Mouse (Mus musculus) heart, adult 2 months (tissue): ENCODE data around the gene Gm6525. TPM values are rescaled to one million over a fixed set of nuclear protein-coding genes. Genes with fewer than 3 reads are reported as not detected.
A peak's percentile ranks its signal among the peaks of the same experiment; 100 is the strongest.

ENCODE experiments used
- DNase-seq, 2 experiments: peaks; one replicate each; pipeline ENCODE4 v3.0.0; 2021
- H3K27ac ChIP-seq: fragments of 200-600 bp; 2 replicates; pipeline ENCODE4 v1.8.1; 2022
- H3K27me3 ChIP-seq: fragments of 200-500 bp; 2 replicates; pipeline ENCODE4 v1.6.1; 2012; ENCODE audit warnings: mild to moderate bottlenecking, low read length, inconsistent platforms, mixed read lengths; ENCODE audit not compliant: control insufficient read depth, insufficient read depth
- H3K36me3 ChIP-seq: fragments of 200-500 bp; 2 replicates; pipeline ENCODE4 v1.6.1; 2012; ENCODE audit warnings: low read length, inconsistent platforms; ENCODE audit not compliant: control insufficient read depth, insufficient read depth
- H3K4me1 ChIP-seq: fragments of 200-500 bp; 2 replicates; pipeline ENCODE4 v1.6.1; 2011; ENCODE audit warnings: low read length; ENCODE audit not compliant: control insufficient read depth, insufficient read depth
- H3K4me3 ChIP-seq: fragments of 200-600 bp; 2 replicates; pipeline ENCODE4 v1.8.1; 2022
- H3K79me2 ChIP-seq: fragments of 200-500 bp; replicated peaks from 2 replicates; pipeline ENCODE4 v1.6.1; 2012; ENCODE audit warnings: mild to moderate bottlenecking, inconsistent platforms, low read length, moderate library complexity, mixed read lengths; ENCODE audit not compliant: control insufficient read depth, insufficient read depth
- H3K9ac ChIP-seq: fragments of 200-500 bp; 2 replicates; pipeline ENCODE4 v1.6.1; 2012; ENCODE audit warnings: low read depth, mild to moderate bottlenecking, control low read depth, inconsistent platforms, low read length, mixed read lengths
- CTCF ChIP-seq: fragments of 200-600 bp; IDR thresholded peaks from 2 replicates; pipeline ENCODE4 v1.8.1; 2022; ENCODE audit warnings: antibody characterized with exemption, mild to moderate bottlenecking, moderate library complexity
- EP300 ChIP-seq: fragments of 200-500 bp; IDR thresholded peaks from 2 replicates; pipeline ENCODE4 v1.6.1; 2011; ENCODE audit warnings: low read depth, low read length, control low read depth; ENCODE audit not compliant: insufficient read depth
- POLR2A ChIP-seq: fragments of 200-500 bp; IDR thresholded peaks from 2 replicates; pipeline ENCODE4 v1.6.1; 2011; ENCODE audit warnings: mild to moderate bottlenecking, low read depth, low read length, control low read depth; ENCODE audit not compliant: insufficient read depth
- WGBS: fragments of 180-500 bp; shearing (Covaris S2); methylation state at CpG from one replicate; pipeline ENCODE4 v1.1.7; 2018; 5-methylcytosine and 5-hydroxymethylcytosine counted together
- intact Hi-C: fragments of 180-260 bp; cut with DNase I; formaldehyde crosslinking; loops from one replicate; pipeline ENCODE4 v1.15.1; 2025
- polyA plus RNA-seq: library from polyadenylated mRNA; depleted of rRNA; stranded (reverse); fragments of >200 nt; gene quantifications from 2 replicates; pipeline ENCODE4 v1.2.3, GENCODE M21; 2012
- total RNA-seq, 2 experiments: library from RNA; stranded (reverse); gene quantifications; 2 replicates each; pipeline ENCODE4 v1.2.3; 2021

Gene Gm6525
- total and polyA plus RNA-seq, 3 experiments, result not detected

DNA sequence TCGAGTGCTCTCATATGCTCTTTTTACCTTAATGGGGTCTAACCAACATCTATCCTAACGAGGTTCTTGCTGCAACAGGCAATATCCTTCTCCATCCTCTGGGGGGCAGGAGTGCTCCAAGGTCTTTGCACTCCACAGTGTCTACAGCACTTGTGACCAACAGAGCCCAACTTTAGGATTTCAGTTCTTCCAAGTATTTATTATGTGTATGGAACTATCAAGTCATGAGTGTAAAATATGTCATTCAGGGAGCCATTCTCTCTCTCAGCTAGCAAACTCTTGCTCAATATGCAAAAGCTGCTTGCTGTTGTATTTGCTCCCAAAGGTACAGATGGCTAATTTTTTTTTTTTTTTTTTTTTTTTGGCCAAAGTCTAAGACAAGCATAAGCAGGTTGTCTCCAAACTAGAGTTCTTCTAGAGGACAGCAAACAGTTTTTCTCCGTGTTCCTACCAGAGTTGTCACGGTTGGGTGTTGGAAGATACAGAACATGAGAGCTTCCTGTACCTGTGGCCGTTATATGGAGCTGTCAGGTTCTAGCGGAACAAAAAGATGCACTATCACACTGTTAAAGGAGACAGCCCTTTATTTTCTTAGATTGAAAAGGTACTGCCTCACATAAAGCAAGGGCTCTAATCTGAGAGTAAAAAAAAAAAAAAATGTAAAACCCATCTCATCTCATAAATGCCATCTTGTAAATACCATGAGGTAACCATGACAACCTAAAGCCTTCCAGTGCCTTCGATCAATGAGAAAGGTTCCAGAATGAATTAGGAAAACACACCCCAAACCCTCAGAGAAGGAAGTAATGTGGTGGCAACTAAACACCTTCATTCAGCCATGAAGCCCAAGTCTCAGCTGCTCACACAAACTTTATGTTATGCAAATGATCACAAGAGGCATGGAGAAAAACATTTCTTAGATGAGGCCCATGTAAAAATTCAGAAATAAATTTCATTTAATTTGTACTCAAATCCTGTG lies 1.7 kb downstream of the Gm6525 start:
- DNase-seq, result peak; percentile 70 to 77
- H3K27me3 ChIP-seq, result no peaks in the 10 kb centered on the region
- intact Hi-C loops, result loop anchor here (1.0 to 5.0 kb wide), 4 partner anchors 52 to 138 kb away; no protein-coding TSS in a partner anchor
- no peak overlapping the region for H3K27ac ChIP-seq
- H3K79me2 ChIP-seq, result no peaks in the 10 kb centered on the region
- TF ChIP-seq EP300 (peak; percentile 90), CTCF (no peak)
- H3K4me3 ChIP-seq, result no peak overlapping the region
- H3K4me1 ChIP-seq, result no peaks in the 10 kb centered on the region
- WGBS, result 53% methylated on average over 7 of the region's 7 CpGs
- H3K36me3 ChIP-seq, result no peaks in the 10 kb centered on the region
- no peak overlapping the region for H3K9ac ChIP-seq

DNA sequence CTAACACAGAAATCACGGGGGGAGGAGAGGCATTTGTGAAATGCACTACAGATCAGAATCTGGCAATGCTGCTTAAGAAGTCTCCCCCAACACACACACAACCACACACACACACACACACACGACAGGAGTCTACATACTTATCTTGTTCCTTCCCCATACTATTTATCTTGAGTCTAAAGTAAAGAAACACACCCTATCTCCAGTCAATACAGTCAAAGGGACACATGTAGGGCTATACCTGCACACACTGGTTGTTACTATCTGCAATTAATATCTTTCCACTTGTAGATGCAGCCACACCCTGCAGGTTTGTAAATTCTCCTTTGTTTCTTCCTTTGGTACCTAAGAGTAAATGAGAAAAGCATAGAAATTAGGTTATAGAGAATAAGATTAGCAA lies 3.9 kb downstream of the Gm6525 start:
- TF ChIP-seq POLR2A, result no peak
- TF ChIP-seq CTCF, result no peak
- TF ChIP-seq EP300, result no peak
- WGBS, result 62% methylated on average over 2 of the region's 2 CpGs
- Histone ChIP-seq H3K27ac (no peak overlapping the region), H3K27me3 (no peaks in the 10 kb centered on the region), H3K79me2 (no peaks in the 10 kb centered on the region), H3K4me1 (no peaks in the 10 kb centered on the region), H3K4me3 (no peak overlapping the region), H3K9ac (no peak overlapping the region), H3K36me3 (no peaks in the 10 kb centered on the region)
- intact Hi-C loops, result loop anchor here (5.0 kb wide), 1 partner anchor 49 kb away; no protein-coding TSS in a partner anchor
- DNase-seq, result no peak

DNA sequence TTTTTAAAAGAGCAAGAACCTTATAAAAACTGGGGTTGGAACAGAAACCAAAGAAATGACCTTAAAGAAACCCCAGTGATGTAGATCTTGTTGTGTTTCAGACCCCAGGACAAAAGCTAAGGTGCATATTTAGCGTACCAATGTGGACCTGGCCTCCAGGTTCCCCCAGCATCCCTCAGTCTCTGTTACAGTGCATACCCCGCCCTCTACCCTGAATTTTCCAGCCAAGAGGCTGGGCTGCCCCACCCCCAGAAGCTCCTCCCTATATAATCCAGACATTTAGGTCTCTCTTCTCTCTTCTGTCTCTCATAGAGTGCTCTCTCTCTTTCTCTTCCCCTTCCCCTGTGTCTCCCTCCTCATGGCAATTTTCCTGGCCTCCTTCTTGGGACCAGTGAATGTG lies 6.4 kb downstream of the Gm6525 start:
- Histone ChIP-seq H3K4me3 (no peak overlapping the region), H3K27me3 (no peaks in the 10 kb centered on the region), H3K79me2 (no peaks in the 10 kb centered on the region), H3K27ac (no peak overlapping the region), H3K36me3 (no peaks in the 10 kb centered on the region), H3K4me1 (no peaks in the 10 kb centered on the region), H3K9ac (no peak overlapping the region)
- WGBS, result 92% methylated on average over 2 of the region's 2 CpGs
- DNase-seq, result no peak
- intact Hi-C loops, result no loop called here
- TF ChIP-seq EP300, result no peak
- TF ChIP-seq POLR2A, result no peak
- no peak for TF ChIP-seq CTCF

DNA sequence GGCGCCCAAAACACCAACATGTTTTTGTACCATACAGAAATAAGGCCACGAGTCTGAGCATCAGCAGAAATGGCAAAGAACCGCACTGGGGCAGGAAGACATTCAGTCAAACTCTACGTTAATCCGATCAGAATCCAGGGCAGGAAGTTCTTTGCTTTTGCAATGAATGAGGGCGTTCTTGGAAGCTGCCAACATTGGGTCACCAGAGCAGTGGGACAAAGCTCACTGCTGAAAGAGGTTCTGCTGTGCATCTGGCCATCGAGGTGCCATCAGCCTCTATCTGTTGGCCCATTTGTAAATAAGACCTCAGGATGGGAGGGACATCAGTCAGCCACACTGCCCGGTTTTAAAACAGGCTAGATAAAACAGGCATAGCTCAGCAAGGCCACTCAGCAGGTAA lies 7.2 kb downstream of the Gm6525 start:
- H3K4me1 ChIP-seq, result no peaks in the 10 kb centered on the region
- no peak for TF ChIP-seq CTCF
- TF ChIP-seq EP300, result no peak
- no peak for TF ChIP-seq POLR2A
- intact Hi-C loops, result no loop called here
- no peaks in the 10 kb centered on the region for H3K79me2 ChIP-seq
- 41% methylated on average over 8 of the region's 8 CpGs for WGBS
- no peaks in the 10 kb centered on the region for H3K36me3 ChIP-seq
- no peak overlapping the region for H3K27ac ChIP-seq
- no peaks in the 10 kb centered on the region for H3K27me3 ChIP-seq
- H3K9ac ChIP-seq, result no peak overlapping the region
- no peak for DNase-seq
- no peak overlapping the region for H3K4me3 ChIP-seq

GRCm38 (mm10) chr3:84181717-84182116 lies 7.8 kb downstream of the Gm6525 start:
- TF ChIP-seq EP300 (no peak), CTCF (no peak), POLR2A (no peak)
- no peaks in the 10 kb centered on the region for H3K27me3 ChIP-seq
- H3K79me2 ChIP-seq, result no peaks in the 10 kb centered on the region
- no peak overlapping the region for H3K9ac ChIP-seq
- intact Hi-C loops, result no loop called here
- H3K4me1 ChIP-seq, result no peaks in the 10 kb centered on the region
- no peaks in the 10 kb centered on the region for H3K36me3 ChIP-seq
- no peak for DNase-seq
- WGBS, result 78% methylated on average over 4 of the region's 4 CpGs
- no peak overlapping the region for H3K4me3 ChIP-seq
- no peak overlapping the region for H3K27ac ChIP-seq

- Histone ChIP-seq H3K27me3 (no peaks in the 10 kb centered on the region), H3K9ac (no peak overlapping the region), H3K27ac (no peak overlapping the region), H3K4me3 (peak overlapping the region; percentile 57; the same call in 1 of the 2 replicates), H3K4me1 (peaks cover 1% of the 10 kb centered on the region; the same call in 1 of the 2 replicates), H3K36me3 (no peaks in the 10 kb centered on the region), H3K79me2 (no peaks in the 10 kb centered on the region)
- TF ChIP-seq EP300, result no peak
- TF ChIP-seq POLR2A, result no peak
- no peak for TF ChIP-seq CTCF
- intact Hi-C loops, result no loop called here
- no peak for DNase-seq
- 40% methylated on average over 10 of the region's 10 CpGs for WGBS
These were observed 15.8 kb downstream of the Gm6525 start for GRCm38 (mm10) chr3:84189629-84190173.
